Mouse (Mus musculus) small intestine, adult 2 months (tissue): ENCODE measurements at regions not wholly inside any gene's neighbourhood (a gene's known extent, or its start where the extent isn't known, plus 50 kb on each side); places are given as distances from the start of the nearest gene placed in this dataset.

Experiments used
- H3K27ac ChIP-seq: fragments of 200-500 bp; 2 replicates; pipeline ENCODE4 v1.5.1; 2012; ENCODE audit warnings: low read depth, low read length, control low read depth, inconsistent platforms; ENCODE audit not compliant: insufficient read depth
- H3K27me3 ChIP-seq: fragments of 200-500 bp; 2 replicates; pipeline ENCODE4 v1.6.1; 2012; ENCODE audit warnings: mild to moderate bottlenecking, moderate library complexity, low read length, inconsistent platforms; ENCODE audit not compliant: control insufficient read depth, insufficient read depth
- H3K36me3 ChIP-seq: fragments of 200-500 bp; 2 replicates; pipeline ENCODE4 v1.6.1; 2012; ENCODE audit warnings: mild to moderate bottlenecking, low read length, control low read depth, inconsistent platforms; ENCODE audit not compliant: control insufficient read depth, insufficient read depth
- H3K4me1 ChIP-seq: fragments of 200-500 bp; 2 replicates; pipeline ENCODE4 v1.6.1; 2012; ENCODE audit warnings: low read length, inconsistent platforms, mixed read lengths; ENCODE audit not compliant: control insufficient read depth, insufficient read depth, insufficient read length
- H3K4me3 ChIP-seq: fragments of 200-500 bp; 2 replicates; pipeline ENCODE4 v1.5.1; 2012; ENCODE audit warnings: low read depth, mild to moderate bottlenecking, control low read depth, inconsistent platforms, low read length, moderate library complexity
- CTCF ChIP-seq: fragments of 200-500 bp; IDR thresholded peaks from 2 replicates; pipeline ENCODE4 v1.5.1; 2012; ENCODE audit warnings: low read depth, mild to moderate bottlenecking, control low read depth, inconsistent platforms, low read length, moderate library complexity, mixed read lengths; ENCODE audit not compliant: insufficient replicate concordance, insufficient read length; ENCODE audit errors: extremely low read depth
- POLR2A ChIP-seq: fragments of 200-500 bp; IDR thresholded peaks from 2 replicates; pipeline ENCODE4 v1.6.1; 2012; ENCODE audit warnings: low read depth, mild to moderate bottlenecking, control low read depth, inconsistent platforms, low read length, moderate library complexity
- WGBS: fragments of 180-500 bp; shearing (Covaris S2); methylation state at CpG from one replicate; pipeline ENCODE4 v1.1.7; 2018; 5-methylcytosine and 5-hydroxymethylcytosine counted together

DNA sequence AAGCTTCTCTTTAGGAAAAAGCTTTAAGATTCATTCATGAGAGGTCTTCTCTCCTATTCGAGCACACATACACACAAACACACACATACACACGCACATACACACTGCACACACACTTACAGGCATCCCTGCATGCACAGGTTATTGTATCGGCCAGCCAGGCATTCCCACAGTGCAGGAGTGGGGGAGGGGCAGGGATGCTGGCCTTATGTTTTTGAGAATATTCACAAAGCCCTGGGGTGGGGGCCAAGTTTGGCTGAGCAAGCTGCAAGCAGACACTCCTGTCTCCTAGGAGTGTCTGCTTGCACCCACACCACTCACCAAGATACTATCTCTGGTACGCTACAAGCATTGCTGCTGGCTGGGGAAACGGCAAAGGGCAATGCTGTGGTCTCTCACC, 102.6 kb downstream of the Cyp26b1 start:
- H3K4me1 ChIP-seq, result no peaks in the 10 kb centered on the region
- H3K27me3 ChIP-seq, result no peaks in the 10 kb centered on the region
- no peak overlapping the region for H3K27ac ChIP-seq
- TF ChIP-seq CTCF (no peak), POLR2A (no peak)
- no peak overlapping the region for H3K4me3 ChIP-seq
- no peaks in the 10 kb centered on the region for H3K36me3 ChIP-seq
- 76% methylated on average over 5 of the region's 5 CpGs for WGBS

- Histone ChIP-seq H3K27ac (no peak overlapping the region), H3K27me3 (no peaks in the 10 kb centered on the region), H3K4me1 (no peaks in the 10 kb centered on the region), H3K4me3 (no peak overlapping the region), H3K36me3 (no peaks in the 10 kb centered on the region)
- TF ChIP-seq POLR2A (no peak), CTCF (no peak)
- 32% methylated on average over 7 of the region's 7 CpGs for WGBS
Measured at GRCm38 (mm10) chr6:84481205-84481604, 112.5 kb downstream of the Cyp26b1 start.

DNA sequence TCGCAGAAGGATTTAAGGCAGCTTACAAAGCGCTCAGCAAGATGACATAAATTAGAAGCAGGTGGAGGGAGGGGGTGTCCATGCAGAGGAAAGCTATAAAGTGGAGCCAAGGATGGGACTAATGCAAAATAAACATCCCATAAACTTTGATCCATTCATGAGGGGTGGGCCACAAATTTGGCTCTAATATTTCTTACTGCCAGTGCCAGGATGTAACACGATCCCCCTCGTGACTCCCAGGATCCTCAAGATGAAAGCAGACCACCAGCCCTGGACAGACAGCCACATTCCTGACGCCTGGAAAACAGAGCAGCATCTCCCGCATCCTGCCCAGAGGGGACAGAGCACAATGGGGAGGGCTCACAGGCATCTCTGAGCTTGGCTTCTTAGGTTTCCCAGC, 116.6 kb downstream of the Cyp26b1 start:
- no peak for TF ChIP-seq CTCF
- TF ChIP-seq POLR2A, result no peak
- H3K4me1 ChIP-seq, result no peaks in the 10 kb centered on the region
- no peak overlapping the region for H3K4me3 ChIP-seq
- H3K36me3 ChIP-seq, result no peaks in the 10 kb centered on the region
- H3K27me3 ChIP-seq, result no peaks in the 10 kb centered on the region
- H3K27ac ChIP-seq, result no peak overlapping the region
- WGBS, result 54% methylated on average over 6 of the region's 6 CpGs

DNA sequence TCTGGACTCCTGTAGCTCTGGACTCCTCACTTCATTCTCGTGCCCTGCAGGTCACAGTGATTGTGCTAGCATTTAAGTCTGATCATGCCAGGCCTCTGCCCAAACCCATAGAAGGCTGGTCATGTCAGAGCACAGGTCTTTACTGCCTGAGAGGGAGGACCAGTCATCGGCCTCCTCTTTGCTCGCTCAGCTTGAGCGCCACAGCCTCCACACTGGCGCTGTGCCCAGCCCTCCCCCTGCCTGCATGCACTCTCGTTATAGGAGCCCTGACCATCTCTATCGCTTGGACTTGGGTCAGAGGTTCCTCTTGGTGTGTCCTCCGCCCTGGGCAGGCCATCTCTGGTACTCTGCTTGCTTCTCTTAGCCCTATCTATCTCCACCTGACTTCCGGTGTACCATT, 117.2 kb downstream of the Cyp26b1 start:
- WGBS, result 37% methylated on average over 9 of the region's 9 CpGs
- H3K27me3 ChIP-seq, result no peaks in the 10 kb centered on the region
- no peak for TF ChIP-seq POLR2A
- TF ChIP-seq CTCF, result no peak
- H3K4me1 ChIP-seq, result no peaks in the 10 kb centered on the region
- no peak overlapping the region for H3K4me3 ChIP-seq
- H3K27ac ChIP-seq, result no peak overlapping the region
- H3K36me3 ChIP-seq, result no peaks in the 10 kb centered on the region

DNA sequence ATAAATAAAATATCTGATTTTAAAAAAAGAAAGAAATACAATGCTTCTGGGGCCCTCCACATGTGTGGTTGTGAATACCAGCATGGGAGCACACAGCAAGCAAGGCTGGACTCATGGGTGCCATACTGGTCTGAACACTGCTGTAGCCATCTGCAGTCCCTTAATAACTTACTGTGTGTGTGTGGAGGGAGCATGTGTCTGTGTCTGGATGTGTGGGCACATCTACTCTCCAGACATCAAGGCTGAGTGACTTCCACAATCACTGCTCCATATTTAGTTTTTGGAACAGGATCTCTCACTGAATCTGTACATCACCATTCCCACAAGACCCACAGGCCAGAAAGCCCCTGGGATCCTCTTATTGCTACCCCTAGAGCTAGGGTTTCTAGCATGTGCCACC, 118.9 kb downstream of the Cyp26b1 start:
- H3K36me3 ChIP-seq, result no peaks in the 10 kb centered on the region

GRCm38 (mm10) chr6:84473171-84473570, 120.5 kb downstream of the Cyp26b1 start:
- 45% methylated on average over 3 of the region's 3 CpGs for WGBS
- Histone ChIP-seq H3K4me3 (no peak overlapping the region), H3K36me3 (no peaks in the 10 kb centered on the region), H3K4me1 (no peaks in the 10 kb centered on the region), H3K27ac (no peak overlapping the region), H3K27me3 (no peaks in the 10 kb centered on the region)
- TF ChIP-seq CTCF (no peak), POLR2A (no peak)

More for the DNA sequence above, 118.9 kb downstream of the Cyp26b1 start:
- no peaks in the 10 kb centered on the region for H3K4me1 ChIP-seq
- TF ChIP-seq CTCF (no peak), POLR2A (no peak)
- no peaks in the 10 kb centered on the region for H3K27me3 ChIP-seq
- no peak overlapping the region for H3K4me3 ChIP-seq
- H3K27ac ChIP-seq, result no peak overlapping the region

- peak; percentile 43; the same call in 1 of the 2 replicates for TF ChIP-seq CTCF
- no peak for TF ChIP-seq POLR2A
- H3K27me3 ChIP-seq, result no peaks in the 10 kb centered on the region
Measured at GRCm38 (mm10) chr6:84472287-84472686, 121.4 kb downstream of the Cyp26b1 start.

GRCm38 (mm10) chr6:84467319-84467718, 126.4 kb downstream of the Cyp26b1 start:
- WGBS, result 83% methylated on average over 3 of the region's 3 CpGs
- H3K4me3 ChIP-seq, result no peak overlapping the region
- H3K4me1 ChIP-seq, result peaks cover 7% of the 10 kb centered on the region; the same call in 1 of the 2 replicates
- no peaks in the 10 kb centered on the region for H3K36me3 ChIP-seq
- no peaks in the 10 kb centered on the region for H3K27me3 ChIP-seq
- H3K27ac ChIP-seq, result no peak overlapping the region
- TF ChIP-seq CTCF (no peak), POLR2A (no peak)

More at GRCm38 (mm10) chr6:84472287-84472686, 121.4 kb downstream of the Cyp26b1 start:
- H3K36me3 ChIP-seq, result no peaks in the 10 kb centered on the region
- no peak overlapping the region for H3K4me3 ChIP-seq
- no peak overlapping the region for H3K27ac ChIP-seq
- no peaks in the 10 kb centered on the region for H3K4me1 ChIP-seq
- WGBS, result 28% methylated on average over 3 of the region's 3 CpGs
